ENCODE assay signal across 16 mouse cellular contexts in genomic region chr7:27433349-27433748, GRCm38 (mm10). TPM values are rescaled to one million over a fixed set of nuclear protein-coding genes. Genes with fewer than 3 reads are reported as not detected.
A peak's percentile ranks its signal among the peaks of the same experiment; 100 is the strongest.
DNase-seq lines count a peak whose midpoint lies in the region; ATAC-seq and TF ChIP-seq lines count a peak whose summit lies in the region.
"Had no signal": no experiment of that assay in that cellular context is flagged by ENCODE, and none has a peak within 500 bp of the region (broad histone marks: within the 10 kb centered on the region; RNA-seq: fewer than 3 reads in every experiment).

No protein-coding gene starts in this region.

- DNase-seq in induced T-regulatory cell, adult 2 months (ENCODE audit: low read depth), result peak; percentile 32
- DNase-seq in stomach, postnatal 0 days (ENCODE audit: low spot score), result peak; percentile 63
- no peak for DNase-seq in cerebellum, adult 2 months
- no peak for DNase-seq in midbrain, postnatal 0 days (ENCODE audit: low spot score)
- DNase-seq: adrenal gland, postnatal 14 days; cerebellum, adult 18-20 months; heart, postnatal 4 days; lung, adult 18-20 months had no signal

- WGBS in kidney, embryonic 15.5 days, result 27% methylated on average over 10 of the region's 10 CpGs
- WGBS in kidney, embryonic 14.5 days, result 29% methylated on average over 10 of the region's 10 CpGs
- WGBS in stomach, postnatal 0 days, result 29% methylated on average over 10 of the region's 10 CpGs
- WGBS in cerebellum, adult 2 months, result 56% methylated on average over 10 of the region's 10 CpGs
- 35% methylated on average over 10 of the region's 10 CpGs for WGBS in midbrain, postnatal 0 days

- H3K27me3 ChIP-seq in kidney, embryonic 15.5 days, result peaks cover 27% of the 10 kb centered on the region
- peaks cover 15% of the 10 kb centered on the region for H3K27me3 ChIP-seq in kidney, embryonic 14.5 days (ENCODE audit: control insufficient read depth, insufficient read depth, low read length)
- peaks cover 43% of the 10 kb centered on the region for H3K27me3 ChIP-seq in megakaryocyte, embryonic 14.5 days (replicated peaks)
- H3K27me3 ChIP-seq in stomach, postnatal 0 days (ENCODE audit: control insufficient read depth, insufficient read depth, low read length), result no peaks in the 10 kb centered on the region
- no peaks in the 10 kb centered on the region for H3K27me3 ChIP-seq in cerebellum, adult 2 months (ENCODE audit: control insufficient read depth, insufficient read depth, low read length)
- no peaks in the 10 kb centered on the region for H3K27me3 ChIP-seq in midbrain, postnatal 0 days (ENCODE audit: insufficient read depth, low read length)

- 0 out of 2 replicates have a peak overlapping the region, but pooled peaks have one; percentile 4 for H3K4me2 ChIP-seq in kidney, embryonic 15.5 days
- H3K4me2 ChIP-seq in kidney, embryonic 14.5 days (replicated peaks; ENCODE audit: low read depth, low read length), result no peak overlapping the region
- H3K4me2 ChIP-seq in stomach, postnatal 0 days (replicated peaks; ENCODE audit: low read depth), result no peak overlapping the region
- H3K4me2 ChIP-seq in midbrain, postnatal 0 days (ENCODE audit: low read depth, low read length, poor library complexity, severe bottlenecking), result no peak overlapping the region
- H3K4me2 ChIP-seq: neural tube, embryonic 12.5 days had no signal

- no peak overlapping the region for H3K9ac ChIP-seq in kidney, embryonic 15.5 days
- no peak overlapping the region for H3K9ac ChIP-seq in kidney, embryonic 14.5 days (ENCODE audit: low read depth, low read length)
- no peak overlapping the region for H3K9ac ChIP-seq in stomach, postnatal 0 days (ENCODE audit: low read length)
- H3K9ac ChIP-seq in midbrain, postnatal 0 days (replicated peaks; ENCODE audit: low read length, poor library complexity, severe bottlenecking), result no peak overlapping the region
- H3K9ac ChIP-seq: neural tube, embryonic 12.5 days had no signal

- peaks cover 3% of the 10 kb centered on the region; the same call in 1 of the 2 replicates for H3K9me3 ChIP-seq in kidney, embryonic 15.5 days (replicated peaks)
- no peaks in the 10 kb centered on the region; the same call in none of the 2 replicates for H3K9me3 ChIP-seq in kidney, embryonic 14.5 days (ENCODE audit: control insufficient read depth, low read length)
- peaks cover 13% of the 10 kb centered on the region for H3K9me3 ChIP-seq in megakaryocyte, embryonic 14.5 days
- no peaks in the 10 kb centered on the region for H3K9me3 ChIP-seq in stomach, postnatal 0 days (ENCODE audit: control insufficient read depth, low read length)
- H3K9me3 ChIP-seq in midbrain, postnatal 0 days (ENCODE audit: low read length), result 0 out of 2 replicates have a peak, but pooled peaks cover 2% of the 10 kb centered on the region

- no peak for TF ChIP-seq POLR2A in cerebellum, adult 2 months (IDR thresholded peaks at IDR 0.05; ENCODE audit: borderline replicate concordance, insufficient read depth, low read length)

- no peak for TF ChIP-seq CTCF in stomach, postnatal 0 days (IDR thresholded peaks at IDR 0.05; ENCODE audit: low read depth)
- TF ChIP-seq CTCF in cerebellum, adult 2 months (IDR thresholded peaks at IDR 0.05; ENCODE audit: borderline replicate concordance, insufficient read depth, low read depth, low read length), result no peak
- TF ChIP-seq CTCF in midbrain, postnatal 0 days (IDR thresholded peaks at IDR 0.05), result no peak

- peak; percentile 9; the same call in 1 of the 2 replicates for ATAC-seq in kidney, embryonic 15.5 days (replicated peaks; ENCODE audit: low FRiP score)
- ATAC-seq in kidney, embryonic 14.5 days (ENCODE audit: low FRiP score, low TSS enrichment), result no peak
- no peak for ATAC-seq in megakaryocyte, adult 5-6 weeks (ENCODE audit: poor library complexity, severe bottlenecking)
- ATAC-seq in stomach, postnatal 0 days (ENCODE audit: low FRiP score, low TSS enrichment), result peak; percentile 69
- no peak for ATAC-seq in midbrain, postnatal 0 days (ENCODE audit: low FRiP score)
- ATAC-seq: forebrain, embryonic 14.5 days had no signal

- H3K4me3 ChIP-seq in kidney, embryonic 15.5 days (replicated peaks), result no peak overlapping the region
- H3K4me3 ChIP-seq in kidney, embryonic 14.5 days (ENCODE audit: low read length), result no peak overlapping the region
- H3K4me3 ChIP-seq in megakaryocyte, embryonic 14.5 days (replicated peaks), result peak overlapping the region; percentile 71
- H3K4me3 ChIP-seq in stomach, postnatal 0 days (ENCODE audit: low read depth, low read length), result no peak overlapping the region
- no peak overlapping the region for H3K4me3 ChIP-seq in cerebellum, adult 2 months (replicated peaks; ENCODE audit: insufficient read depth, low read depth, low read length)
- no peak overlapping the region for H3K4me3 ChIP-seq in midbrain, postnatal 0 days (ENCODE audit: low read depth, low read length)
- H3K4me3 ChIP-seq: midbrain, embryonic 10.5 days; neural tube, embryonic 12.5 days had no signal

- TF ChIP-seq EP300 in stomach, postnatal 0 days (optimal IDR thresholded peaks at IDR 0.05), result no peak

- H3K27ac ChIP-seq in kidney, embryonic 15.5 days, result no peak overlapping the region
- H3K27ac ChIP-seq in kidney, embryonic 14.5 days (ENCODE audit: low read depth, low read length), result no peak overlapping the region
- no peak overlapping the region for H3K27ac ChIP-seq in stomach, postnatal 0 days (replicated peaks)
- H3K27ac ChIP-seq in cerebellum, adult 2 months (ENCODE audit: insufficient read depth, low read length), result no peak overlapping the region
- H3K27ac ChIP-seq in midbrain, postnatal 0 days (ENCODE audit: low read depth, low read length), result no peak overlapping the region
- H3K27ac ChIP-seq: midbrain, embryonic 10.5 days; neural tube, embryonic 12.5 days had no signal

- no peaks in the 10 kb centered on the region for H3K36me3 ChIP-seq in kidney, embryonic 15.5 days
- no peaks in the 10 kb centered on the region for H3K36me3 ChIP-seq in kidney, embryonic 14.5 days (ENCODE audit: control insufficient read depth, insufficient read depth, low read length)
- no peaks in the 10 kb centered on the region for H3K36me3 ChIP-seq in megakaryocyte, embryonic 14.5 days (replicated peaks; ENCODE audit: low read length)
- no peaks in the 10 kb centered on the region for H3K36me3 ChIP-seq in stomach, postnatal 0 days (ENCODE audit: control insufficient read depth, insufficient read depth, low read length)
- H3K36me3 ChIP-seq in midbrain, postnatal 0 days (ENCODE audit: insufficient read depth, low read length), result peaks cover 13% of the 10 kb centered on the region
- H3K36me3 ChIP-seq: midbrain, embryonic 10.5 days; neural tube, embryonic 12.5 days had no signal

- H3K4me1 ChIP-seq in kidney, embryonic 15.5 days, result peaks cover 5% of the 10 kb centered on the region
- no peaks in the 10 kb centered on the region for H3K4me1 ChIP-seq in kidney, embryonic 14.5 days (ENCODE audit: control insufficient read depth, insufficient read depth, low read length)
- H3K4me1 ChIP-seq in megakaryocyte, embryonic 14.5 days, result peaks cover 18% of the 10 kb centered on the region
- H3K4me1 ChIP-seq in stomach, postnatal 0 days (replicated peaks; ENCODE audit: control insufficient read depth, insufficient read depth), result no peaks in the 10 kb centered on the region
- H3K4me1 ChIP-seq in cerebellum, adult 2 months (ENCODE audit: control insufficient read depth, insufficient read depth, low read length), result no peaks in the 10 kb centered on the region
- H3K4me1 ChIP-seq in midbrain, postnatal 0 days (ENCODE audit: insufficient read depth, low read length), result no peaks in the 10 kb centered on the region
- H3K4me1 ChIP-seq: midbrain, embryonic 10.5 days; neural tube, embryonic 12.5 days had no signal

RNA-seq across cellular contexts. Expression of gene Sptbn4, which starts 14.1 kb away (rescaled TPM):
- 0.27 and 0.39 TPM in 2 replicates for polyA plus RNA-seq in kidney, embryonic 15.5 days (2015; fragmentation: Nextera tagmentation; extraction: Ambion mirVana)
- 0.39 and 0.54 TPM in 2 replicates for polyA plus RNA-seq in kidney, embryonic 14.5 days (2014; fragmentation: Nextera tagmentation; extraction: Ambion mirVana)
- 0.27 and 0.45 TPM in 2 replicates for polyA plus RNA-seq in megakaryocyte, embryonic 14.5 days (2012; ENCODE audit: insufficient read depth, low replicate concordance)
- total RNA-seq in megakaryocyte, adult 5-6 weeks (2015), result 0.13 and 0.32 TPM in 2 replicates
- total RNA-seq in megakaryocyte, adult 5-6 weeks (2017), result 0.07 and 0.20 TPM in 2 replicates
- polyA plus RNA-seq in stomach, postnatal 0 days (2015; fragmentation: Nextera tagmentation; extraction: Ambion mirVana), result 0.24 and 0.25 TPM in 2 replicates
- 171 and 177 TPM in 2 replicates for polyA plus RNA-seq in cerebellum, adult 2 months (2012; rRNA removed)
- 27.1 and 36.3 TPM in 2 replicates for total RNA-seq in midbrain, postnatal 0 days (2014; rRNA removed)
- 3.4 and 4.0 TPM in 2 replicates for polyA plus RNA-seq in midbrain, postnatal 0 days (2015; fragmentation: Nextera tagmentation; extraction: Ambion mirVana)
- total RNA-seq: monocyte, adult 5-6 weeks had no signal

RNA-seq across cellular contexts. Expression of gene Blvrb, which starts 14.4 kb away (rescaled TPM):
- polyA plus RNA-seq in kidney, embryonic 15.5 days (2015; fragmentation: Nextera tagmentation; extraction: Ambion mirVana), result 44.5 and 57.4 TPM in 2 replicates
- polyA plus RNA-seq in kidney, embryonic 14.5 days (2014; fragmentation: Nextera tagmentation; extraction: Ambion mirVana), result 40.6 and 41.2 TPM in 2 replicates
- 330 and 332 TPM in 2 replicates for polyA plus RNA-seq in megakaryocyte, embryonic 14.5 days (2012; ENCODE audit: insufficient read depth, low replicate concordance)
- total RNA-seq in megakaryocyte, adult 5-6 weeks (2015), result 35.3 and 42.0 TPM in 2 replicates
- 15.5 and 16.2 TPM in 2 replicates for total RNA-seq in megakaryocyte, adult 5-6 weeks (2017)
- polyA plus RNA-seq in stomach, postnatal 0 days (2015; fragmentation: Nextera tagmentation; extraction: Ambion mirVana), result 97.3 and 103 TPM in 2 replicates
- polyA plus RNA-seq in cerebellum, adult 2 months (2012; rRNA removed), result 24.2 and 25.2 TPM in 2 replicates
- total RNA-seq in midbrain, postnatal 0 days (2014; rRNA removed), result 13.7 and 19.5 TPM in 2 replicates
- 15.9 and 18.3 TPM in 2 replicates for polyA plus RNA-seq in midbrain, postnatal 0 days (2015; fragmentation: Nextera tagmentation; extraction: Ambion mirVana)

RNA-seq across cellular contexts. Expression of gene Sertad3, which starts 40.2 kb away (rescaled TPM):
- 30.3 and 32.0 TPM in 2 replicates for polyA plus RNA-seq in kidney, embryonic 15.5 days (2015; fragmentation: Nextera tagmentation; extraction: Ambion mirVana)
- polyA plus RNA-seq in kidney, embryonic 14.5 days (2014; fragmentation: Nextera tagmentation; extraction: Ambion mirVana), result 25.1 TPM in 2 replicates
- polyA plus RNA-seq in megakaryocyte, embryonic 14.5 days (2012; ENCODE audit: insufficient read depth, low replicate concordance), result 28.2 and 88.9 TPM in 2 replicates
- 5.8 and 7.8 TPM in 2 replicates for total RNA-seq in megakaryocyte, adult 5-6 weeks (2015)
- total RNA-seq in megakaryocyte, adult 5-6 weeks (2017), result 11.1 and 11.6 TPM in 2 replicates
- polyA plus RNA-seq in stomach, postnatal 0 days (2015; fragmentation: Nextera tagmentation; extraction: Ambion mirVana), result 23.9 and 25.2 TPM in 2 replicates
- 8.1 and 8.9 TPM in 2 replicates for polyA plus RNA-seq in cerebellum, adult 2 months (2012; rRNA removed)
- total RNA-seq in midbrain, postnatal 0 days (2014; rRNA removed), result 5.0 and 5.7 TPM in 2 replicates
- polyA plus RNA-seq in midbrain, postnatal 0 days (2015; fragmentation: Nextera tagmentation; extraction: Ambion mirVana), result 4.0 and 4.3 TPM in 2 replicates

RNA-seq across cellular contexts. Expression of gene Sertad1, which starts 53.4 kb away (rescaled TPM):
- 40.5 and 41.0 TPM in 2 replicates for polyA plus RNA-seq in kidney, embryonic 15.5 days (2015; fragmentation: Nextera tagmentation; extraction: Ambion mirVana)
- 35.6 and 43.1 TPM in 2 replicates for polyA plus RNA-seq in kidney, embryonic 14.5 days (2014; fragmentation: Nextera tagmentation; extraction: Ambion mirVana)
- polyA plus RNA-seq in megakaryocyte, embryonic 14.5 days (2012; ENCODE audit: insufficient read depth, low replicate concordance), result 159 and 273 TPM in 2 replicates
- total RNA-seq in megakaryocyte, adult 5-6 weeks (2015), result 17.4 and 18.9 TPM in 2 replicates
- 11.2 and 19.7 TPM in 2 replicates for total RNA-seq in megakaryocyte, adult 5-6 weeks (2017)
- polyA plus RNA-seq in stomach, postnatal 0 days (2015; fragmentation: Nextera tagmentation; extraction: Ambion mirVana), result 50.0 and 53.0 TPM in 2 replicates
- 17.4 and 17.9 TPM in 2 replicates for polyA plus RNA-seq in cerebellum, adult 2 months (2012; rRNA removed)
- 9.3 and 10.5 TPM in 2 replicates for total RNA-seq in midbrain, postnatal 0 days (2014; rRNA removed)
- 6.9 and 7.3 TPM in 2 replicates for polyA plus RNA-seq in midbrain, postnatal 0 days (2015; fragmentation: Nextera tagmentation; extraction: Ambion mirVana)

Comparison
In these comparisons a context has a peak if more than half of its experiments do, and no peak if none do; other contexts are left out.
1. ATAC-seq: peak in kidney, embryonic 15.5 days (single experiment) and stomach, postnatal 0 days (single experiment); none in kidney, embryonic 14.5 days (single experiment), megakaryocyte, adult 5-6 weeks (single experiment) and midbrain, postnatal 0 days (single experiment).
2. DNase-seq: peak in induced T-regulatory cell, adult 2 months (single experiment) and stomach, postnatal 0 days (single experiment); none in cerebellum, adult 2 months (0 of 2) and midbrain, postnatal 0 days (single experiment).
3. RNA of gene Sptbn4, which starts 14.1 kb away (polyA plus RNA-seq): 171 to 177 TPM in cerebellum, adult 2 months; 3.4 to 4.0 TPM in midbrain, postnatal 0 days, 0.39 to 0.54 TPM in kidney, embryonic 14.5 days, 0.27 to 0.39 TPM in kidney, embryonic 15.5 days, 0.27 to 0.45 TPM in megakaryocyte, embryonic 14.5 days and 0.24 to 0.25 TPM in stomach, postnatal 0 days; every median in the first group is over 10 times any median in the second.